Mouse (Mus musculus) gastrocnemius, adult 2 months (tissue): ENCODE results near the gene Dcaf10. TPM values are rescaled to one million over a fixed set of nuclear protein-coding genes. Genes with fewer than 3 reads are reported as not detected.
"Not testable (repeated sequence)": the region's sequence is repeated elsewhere in the genome, so short reads cannot be mapped to it uniquely, and the experiment has no call there.

Experiments
- DNase-seq: peaks from one replicate; pipeline ENCODE4 v3.0.0; 2022
- H3K27ac ChIP-seq: fragments of 200-600 bp; 2 replicates; pipeline ENCODE4 v1.8.1; 2022; ENCODE audit warnings: mild to moderate bottlenecking
- H3K4me3 ChIP-seq: fragments of 200-600 bp; 2 replicates; pipeline ENCODE4 v1.8.1; 2022; ENCODE audit warnings: mild to moderate bottlenecking, moderate library complexity
- CTCF ChIP-seq: fragments of 200-600 bp; IDR thresholded peaks from 2 replicates; pipeline ENCODE4 v1.8.1; 2022; ENCODE audit warnings: antibody characterized with exemption, mild to moderate bottlenecking, moderate library complexity
- intact Hi-C: fragments of 180-260 bp; cut with DNase I; formaldehyde crosslinking; loops from one replicate; pipeline ENCODE4 v1.15.1; 2025
- total RNA-seq, 2 experiments: library from RNA; stranded (reverse); gene quantifications; 2 replicates each; pipeline ENCODE4 v1.2.3; 2021

Dcaf10 gene
- total RNA-seq, 2 experiments from 2014 or later = 7.5 to 10.9 TPM

DNA sequence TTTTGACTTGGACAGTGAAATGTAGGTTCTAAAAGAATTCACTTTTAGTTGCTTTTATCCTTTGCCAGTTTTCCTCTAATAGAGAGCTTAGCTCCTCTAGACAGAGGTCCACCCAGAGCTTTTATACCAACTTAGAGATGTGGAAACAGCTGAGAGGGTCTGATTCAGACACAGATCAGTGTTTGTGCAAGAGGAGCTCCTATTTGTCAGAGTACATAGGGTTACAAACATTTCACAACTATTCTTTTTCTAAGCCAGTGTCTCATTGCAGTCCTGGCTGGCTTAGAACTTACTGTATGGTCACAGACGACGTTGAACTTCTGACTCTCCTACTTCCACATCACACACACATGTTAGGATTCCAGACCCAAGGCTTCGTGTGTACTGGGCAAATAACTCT, 14.8 kb downstream of the Dcaf10 start:
- intact Hi-C loops = loop anchor here (5.0 kb wide), 1 partner anchor 36 kb away; no protein-coding TSS in a partner anchor
- no peak overlapping the region for H3K4me3 ChIP-seq
- no peak for DNase-seq
- no peak overlapping the region for H3K27ac ChIP-seq
- TF ChIP-seq CTCF = no peak

DNA sequence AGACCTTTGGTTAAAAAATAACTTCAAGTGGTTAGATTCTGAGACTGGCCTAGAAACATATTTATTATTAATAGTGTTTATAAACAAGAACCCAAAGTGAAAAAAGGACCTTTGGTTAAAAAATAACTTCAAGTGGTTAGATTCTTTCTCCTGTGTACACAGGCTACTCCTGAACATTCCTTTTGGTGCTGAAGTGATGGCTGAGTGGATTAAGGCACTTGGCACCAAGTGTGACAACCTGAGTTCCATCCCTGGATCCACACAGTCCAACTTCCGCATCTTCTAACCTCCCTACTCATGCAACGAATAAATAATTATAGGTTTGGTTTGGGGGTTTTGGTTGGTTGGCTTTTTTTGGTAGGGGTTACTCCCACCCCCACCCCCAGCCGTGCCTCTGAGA, 29.4 kb downstream of the Dcaf10 start:
- DNase-seq = no peak
- TF ChIP-seq CTCF = no peak
- Histone ChIP-seq H3K4me3 (no peak overlapping the region), H3K27ac (no peak overlapping the region)
- intact Hi-C loops = no loop called here

DNA sequence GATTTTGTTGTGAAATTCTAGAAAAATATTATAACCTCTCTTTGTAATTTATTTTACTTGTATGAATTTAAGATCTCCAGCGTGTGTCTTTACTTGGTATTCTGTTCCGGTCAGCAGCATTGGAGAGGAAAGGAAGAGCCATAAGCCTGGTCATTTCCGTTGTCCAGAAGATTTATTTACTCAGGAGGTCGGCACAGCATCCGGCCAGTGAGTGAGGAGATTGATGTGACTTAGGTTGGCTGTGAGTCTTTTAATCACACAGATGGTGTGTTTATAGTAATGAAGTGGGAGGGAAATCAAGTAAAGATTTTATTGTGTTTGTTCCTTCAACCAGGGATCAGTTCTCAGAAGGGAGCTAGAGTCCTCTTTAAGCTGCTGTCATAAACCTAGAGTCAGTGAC, 33.0 kb downstream of the Dcaf10 start:
- H3K27ac ChIP-seq = no peak overlapping the region
- TF ChIP-seq CTCF = no peak
- intact Hi-C loops = no loop called here

DNA sequence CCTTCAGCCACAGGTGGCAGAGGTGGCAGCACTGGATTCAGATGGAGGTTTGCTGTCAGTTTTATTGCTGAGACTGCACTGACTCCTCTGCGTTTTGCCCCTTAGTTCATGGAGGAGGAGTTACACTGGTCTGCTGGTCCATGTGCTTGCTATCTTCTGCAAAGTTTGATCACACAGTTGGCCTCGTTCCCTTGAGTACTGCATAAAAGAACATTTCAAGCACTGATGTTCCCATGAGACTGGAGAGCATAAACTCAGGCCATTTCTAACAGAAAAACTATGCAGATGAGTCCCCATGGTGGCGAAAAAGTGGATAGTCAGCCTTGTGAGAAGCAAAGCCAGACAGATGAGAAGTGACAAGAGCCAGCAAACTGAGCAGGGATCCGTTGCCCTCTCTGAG, 34.7 kb downstream of the Dcaf10 start:
- intact Hi-C loops = no loop called here
- no peak overlapping the region for H3K4me3 ChIP-seq
- no peak overlapping the region for H3K27ac ChIP-seq
- no peak for TF ChIP-seq CTCF
- no peak for DNase-seq

More for the DNA sequence above, 33.0 kb downstream of the Dcaf10 start:
- no peak overlapping the region for H3K4me3 ChIP-seq
- no peak for DNase-seq

DNA sequence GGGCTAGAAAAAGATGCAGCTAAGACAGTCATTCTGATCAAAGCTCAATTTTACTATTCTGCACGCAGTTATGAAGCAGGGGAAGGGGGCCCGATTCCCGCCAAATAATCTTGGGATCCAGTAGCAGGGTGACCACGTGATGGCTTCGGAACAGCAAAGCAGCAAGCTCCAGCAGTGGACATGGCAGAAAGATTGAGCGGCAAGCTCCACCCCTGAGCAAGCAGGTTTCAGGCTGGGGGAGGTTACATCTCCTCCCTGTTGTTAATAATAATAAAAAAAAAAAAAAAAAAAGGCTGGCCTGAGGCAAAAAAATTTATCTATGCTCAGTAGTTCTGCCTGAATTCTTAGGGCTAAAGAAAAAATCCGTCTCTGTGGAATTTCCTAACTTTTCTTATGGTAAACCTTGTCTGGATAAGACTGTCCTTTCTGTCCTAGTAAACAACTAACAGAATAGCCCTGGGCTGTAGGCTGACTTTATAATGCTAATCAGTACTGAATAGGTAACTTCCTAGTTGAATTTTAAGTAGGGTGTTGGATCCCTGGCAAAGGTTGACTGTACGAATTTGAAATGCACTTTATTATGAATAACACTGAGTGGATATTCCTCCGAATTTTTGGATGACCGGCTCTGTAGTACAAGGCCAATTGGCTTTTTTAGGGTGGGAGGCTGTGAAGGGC, 39.1 kb downstream of the Dcaf10 start:
- H3K4me3 ChIP-seq, intact Hi-C loops, DNase-seq, H3K27ac ChIP-seq: not testable (repeated sequence)

DNA sequence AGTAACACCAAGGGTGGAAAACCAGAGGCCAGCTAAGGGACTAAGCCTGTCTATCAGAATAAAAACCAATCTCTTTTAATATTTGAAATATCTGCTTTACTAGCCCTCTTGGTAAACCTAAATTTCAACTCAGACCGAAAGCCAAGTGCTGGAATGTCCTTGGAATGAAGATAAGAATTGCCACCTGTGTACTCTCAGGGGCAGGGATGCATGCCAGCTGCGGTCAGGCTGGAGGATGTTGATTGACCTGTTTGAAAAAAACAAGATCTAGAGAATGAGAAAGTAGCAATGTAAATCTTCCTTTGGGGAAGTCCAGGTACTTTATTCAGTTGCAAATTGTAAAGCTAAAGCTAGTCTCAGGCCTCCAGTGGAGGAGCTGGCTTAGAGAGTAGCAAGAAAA, 40.2 kb downstream of the Dcaf10 start:
- H3K4me3 ChIP-seq, DNase-seq: not testable (repeated sequence)

DNA sequence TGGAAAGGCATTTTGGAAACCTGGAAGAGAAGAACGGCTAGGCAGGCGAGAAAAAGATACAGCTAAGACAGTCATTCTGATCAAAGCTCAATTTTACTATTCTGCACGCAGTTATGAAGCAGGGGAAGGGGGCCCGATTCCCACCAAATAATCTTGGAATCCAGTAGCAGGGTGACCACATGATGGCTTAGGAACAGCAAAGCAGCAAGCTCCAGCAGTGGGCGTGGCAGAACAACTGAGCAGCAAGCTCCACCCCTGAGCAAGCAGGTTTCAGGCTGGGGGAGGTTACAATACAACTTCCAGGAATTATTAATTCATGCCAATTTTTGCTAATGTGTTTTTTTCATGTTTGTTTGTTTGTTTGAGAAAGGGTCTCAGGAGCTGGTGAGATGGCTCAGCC, 45.4 kb downstream of the Dcaf10 start:
- H3K27ac ChIP-seq, intact Hi-C loops, H3K4me3 ChIP-seq, DNase-seq: not testable (repeated sequence)

More for the DNA sequence above, 40.2 kb downstream of the Dcaf10 start:
- intact Hi-C loops, H3K27ac ChIP-seq: not testable (repeated sequence)

DNA sequence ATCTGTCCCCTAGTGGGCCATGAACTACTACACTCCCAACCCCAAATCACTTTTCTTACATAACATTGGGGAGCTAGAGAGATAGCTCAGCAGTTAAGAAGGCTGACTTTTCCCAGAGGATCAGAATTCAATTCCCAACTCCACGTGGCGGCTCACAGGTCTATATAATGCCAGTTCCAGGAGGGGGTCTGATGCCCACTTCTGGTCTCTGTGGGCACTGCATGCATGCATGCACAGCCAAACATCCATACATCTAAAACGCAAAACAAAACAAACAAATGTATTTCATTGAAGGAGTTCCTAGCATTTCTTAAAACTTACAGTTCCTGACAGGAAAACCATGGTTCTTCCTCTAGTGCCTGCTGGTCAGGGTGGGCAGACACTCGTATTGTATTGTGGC, 50.2 kb downstream of the Dcaf10 start:
- no peak for TF ChIP-seq CTCF
- DNase-seq = no peak
- H3K4me3 ChIP-seq = no peak overlapping the region
- no peak overlapping the region for H3K27ac ChIP-seq
- intact Hi-C loops = loop anchor here (5.0 kb wide), 1 partner anchor 35 kb away; no protein-coding TSS in a partner anchor

DNA sequence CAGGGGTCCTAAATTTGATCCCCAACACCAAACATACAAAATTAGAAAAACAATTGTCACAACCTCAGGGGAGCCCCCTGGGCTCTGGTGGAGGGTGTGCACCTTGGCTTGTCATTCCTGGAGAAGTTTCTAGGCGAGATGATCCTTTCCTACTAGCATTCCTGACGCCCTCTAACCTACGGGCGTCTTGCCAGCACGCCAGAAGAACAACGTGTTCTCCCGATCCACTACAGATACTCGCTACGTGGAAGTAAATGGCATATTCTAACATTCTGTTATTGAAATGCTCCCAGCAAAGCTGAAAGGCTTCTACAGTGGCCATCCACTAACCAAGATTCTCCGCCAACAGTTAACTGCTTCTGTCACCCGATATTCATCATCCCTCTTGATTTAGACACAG, 50.7 kb downstream of the Dcaf10 start:
- Histone ChIP-seq H3K4me3 (peak overlapping the region; percentile 1; the same call in 1 of the 2 replicates), H3K27ac (no peak overlapping the region)
- intact Hi-C loops = loop anchor here (5.0 kb wide), 1 partner anchor 35 kb away; no protein-coding TSS in a partner anchor
- no peak for TF ChIP-seq CTCF
- peak; percentile 34 for DNase-seq

DNA sequence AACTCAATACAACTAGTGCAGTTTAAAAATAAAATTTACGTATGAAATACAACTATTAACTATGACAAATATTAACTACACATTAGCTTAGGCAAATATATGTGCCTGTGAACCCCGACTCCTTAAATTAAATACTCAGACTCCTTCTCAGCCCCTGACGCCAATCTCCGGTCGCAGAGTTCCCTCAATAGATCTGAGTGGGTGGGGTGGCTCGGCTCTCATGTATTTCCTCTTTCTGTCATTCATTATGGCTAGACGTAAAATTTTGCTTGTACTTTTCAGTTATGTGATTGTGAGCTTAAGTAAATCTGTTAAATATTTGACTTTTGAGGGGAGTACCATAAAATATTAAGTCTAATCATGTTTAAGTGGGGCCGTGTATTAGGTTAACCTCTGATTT, 51.1 kb downstream of the Dcaf10 start:
- H3K4me3 ChIP-seq = peak overlapping the region; percentile 1; the same call in 1 of the 2 replicates
- DNase-seq = no peak
- no peak overlapping the region for H3K27ac ChIP-seq
- intact Hi-C loops = loop anchor here (5.0 kb wide), 1 partner anchor 36 kb away; no protein-coding TSS in a partner anchor
- no peak for TF ChIP-seq CTCF

DNA sequence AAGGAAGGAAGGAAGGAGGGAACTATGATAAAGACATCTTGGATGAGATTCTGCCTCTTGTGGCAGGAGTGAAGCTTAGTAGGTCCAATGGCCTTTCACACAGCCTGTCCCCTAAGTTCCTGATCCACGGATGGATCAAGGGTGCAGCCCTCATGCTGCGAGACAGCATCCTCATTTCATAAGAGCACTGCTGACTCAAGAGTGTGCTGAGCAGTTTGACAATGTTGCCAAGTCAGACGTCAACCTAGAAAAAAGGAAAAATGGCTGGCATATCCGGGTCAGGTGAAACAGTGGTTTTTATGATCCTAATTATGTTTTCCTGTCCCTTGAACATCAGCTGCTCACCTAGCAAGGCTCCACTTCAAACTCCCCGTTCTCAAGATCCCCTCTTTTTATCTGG, 51.8 kb downstream of the Dcaf10 start:
- DNase-seq = no peak
- no peak overlapping the region for H3K27ac ChIP-seq
- no peak overlapping the region for H3K4me3 ChIP-seq
- intact Hi-C loops = loop anchor here (5.0 kb wide), 1 partner anchor 36 kb away; no protein-coding TSS in a partner anchor
- TF ChIP-seq CTCF = no peak

DNA sequence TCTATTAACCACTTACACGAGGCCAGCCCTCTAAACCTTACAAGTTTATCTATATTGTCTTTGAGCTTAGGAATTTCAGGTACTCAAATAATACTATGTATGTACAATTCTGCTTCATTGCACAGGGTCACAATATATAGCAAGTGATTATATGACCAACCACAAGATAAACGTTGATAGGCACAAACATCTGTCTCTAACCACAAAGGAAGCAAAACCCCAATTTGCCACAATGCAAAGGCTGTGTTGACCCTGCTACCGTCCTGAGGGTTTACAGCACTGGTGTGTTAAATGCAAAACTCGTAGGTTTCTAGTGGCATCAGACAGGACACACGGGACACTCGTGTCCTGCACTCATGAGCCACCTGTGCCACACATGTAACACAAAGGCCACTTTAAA, 54.3 kb downstream of the Dcaf10 start:
- DNase-seq = not testable (repeated sequence)

DNA sequence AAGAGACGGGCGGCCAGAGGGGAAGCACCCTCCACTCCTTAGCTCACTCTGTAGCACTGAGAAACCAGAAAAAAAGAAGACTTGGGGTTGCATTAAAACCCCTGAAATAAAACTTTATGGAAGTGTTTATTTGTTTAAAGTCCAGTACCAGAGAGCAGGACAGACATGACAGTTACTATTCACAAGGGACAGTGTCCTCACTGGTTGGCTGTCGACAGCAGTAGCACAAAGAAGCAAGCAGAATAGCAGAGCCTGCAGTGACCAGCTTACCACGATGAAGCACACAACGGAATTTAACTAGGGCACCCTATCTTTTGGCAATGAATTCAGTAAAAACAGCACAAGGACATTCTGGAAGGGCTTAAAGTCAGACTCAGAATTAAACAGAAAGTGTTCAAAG, 56.4 kb downstream of the Dcaf10 start:
- intact Hi-C loops, H3K27ac ChIP-seq, DNase-seq, H3K4me3 ChIP-seq: not testable (repeated sequence)

More for the DNA sequence above, 54.3 kb downstream of the Dcaf10 start:
- H3K4me3 ChIP-seq, H3K27ac ChIP-seq, intact Hi-C loops: not testable (repeated sequence)
